Mouse (Mus musculus) hindbrain, embryonic 11.5 days (tissue): ENCODE measurements at regions not wholly inside any gene's neighbourhood (a gene's known extent, or its start where the extent isn't known, plus 50 kb on each side); places are given as distances from the start of the nearest gene placed in this dataset.

ENCODE experiments used
- ATAC-seq: fragments of 200-750 bp; cut with Nextera tagmentation; 2 replicates; pipeline ENCODE4 v1.8.0; 2017; ENCODE audit warnings: mild to moderate bottlenecking, moderate TSS enrichment, moderate library complexity; ENCODE audit not compliant: low FRiP score
- DNase-seq: peaks from one replicate; pipeline ENCODE4 v3.0.0-alpha.2; 2015; ENCODE audit warnings: low spot score
- H3K27ac ChIP-seq: fragments of 300-500 bp; sonication (generic); 2 replicates; pipeline ENCODE4 v1.5.1; 2014; ENCODE audit warnings: mild to moderate bottlenecking, low read depth, low read length
- H3K27me3 ChIP-seq: fragments of 300-500 bp; sonication (generic); 2 replicates; pipeline ENCODE4 v1.6.1; 2014; ENCODE audit warnings: mild to moderate bottlenecking, low read length, moderate library complexity, mixed read lengths; ENCODE audit not compliant: control insufficient read depth, insufficient read depth
- H3K36me3 ChIP-seq: fragments of 300-500 bp; sonication (generic); 2 replicates; pipeline ENCODE4 v1.6.1; 2014; ENCODE audit warnings: mild to moderate bottlenecking, low read length, moderate library complexity, mixed read lengths; ENCODE audit not compliant: control insufficient read depth, insufficient read depth
- H3K4me1 ChIP-seq: fragments of 300-500 bp; sonication (generic); replicated peaks from 2 replicates; pipeline ENCODE4 v1.6.1; 2014; ENCODE audit warnings: low read length, mixed read lengths; ENCODE audit not compliant: control insufficient read depth, insufficient read depth
- H3K4me2 ChIP-seq: fragments of 300-500 bp; sonication (generic); replicated peaks from 2 replicates; pipeline ENCODE4 v1.6.1; 2014; ENCODE audit warnings: mild to moderate bottlenecking, low read depth, low read length
- H3K4me3 ChIP-seq: fragments of 300-500 bp; sonication (generic); 2 replicates; pipeline ENCODE4 v1.5.1; 2014; ENCODE audit warnings: low read depth, low read length
- H3K9ac ChIP-seq: fragments of 300-500 bp; sonication (generic); 2 replicates; pipeline ENCODE4 v1.6.1; 2014; ENCODE audit warnings: low read depth, low read length
- H3K9me3 ChIP-seq: fragments of 300-500 bp; sonication (generic); 2 replicates; pipeline ENCODE4 v1.6.1; 2016; ENCODE audit warnings: low read length; ENCODE audit not compliant: control insufficient read depth
- WGBS: fragments of 180-500 bp; shearing (Covaris S2); extraction: QIAGEN DNeasy Blood & Tissue Kit; methylation state at CpG from one replicate; pipeline ENCODE4 v1.1.7; 2014; 5-methylcytosine and 5-hydroxymethylcytosine counted together

- Histone ChIP-seq H3K4me2 (no peak overlapping the region), H3K4me3 (no peak overlapping the region), H3K4me1 (no peaks in the 10 kb centered on the region), H3K9ac (no peak overlapping the region), H3K9me3 (no peaks in the 10 kb centered on the region), H3K36me3 (no peaks in the 10 kb centered on the region), H3K27me3 (no peaks in the 10 kb centered on the region), H3K27ac (no peak overlapping the region)
- whole genome bisulfite sequencing: 86% methylated on average over 8 of the region's 8 CpGs
- ATAC-seq (no peak), DNase-seq (no peak)
These were observed 416.0 kb upstream of the Slc35b3 start for GRCm38 (mm10) chr13:39376677-39377076.

GRCm38 (mm10) chr13:39376269-39376668 is 415.6 kb upstream of the Slc35b3 start:
- Histone ChIP-seq H3K9ac (no peak overlapping the region), H3K4me2 (no peak overlapping the region), H3K4me1 (no peaks in the 10 kb centered on the region), H3K9me3 (no peaks in the 10 kb centered on the region), H3K27ac (no peak overlapping the region), H3K36me3 (no peaks in the 10 kb centered on the region), H3K4me3 (no peak overlapping the region), H3K27me3 (no peaks in the 10 kb centered on the region)
- no peak for ATAC-seq
- WGBS: 89% methylated on average over 6 of the region's 6 CpGs
- DNase-seq: no peak

- H3K4me3 ChIP-seq: no peak overlapping the region
- no peak for ATAC-seq
- no peak for DNase-seq
- H3K9ac ChIP-seq: no peak overlapping the region
- H3K4me2 ChIP-seq: no peak overlapping the region
- 78% methylated on average over 3 of the region's 3 CpGs for WGBS
- no peaks in the 10 kb centered on the region for H3K4me1 ChIP-seq
- no peaks in the 10 kb centered on the region for H3K9me3 ChIP-seq
- no peaks in the 10 kb centered on the region for H3K36me3 ChIP-seq
- H3K27me3 ChIP-seq: no peaks in the 10 kb centered on the region
- no peak overlapping the region for H3K27ac ChIP-seq
These were observed 411.9 kb upstream of the Slc35b3 start for GRCm38 (mm10) chr13:39372565-39372964.

GRCm38 (mm10) chr13:39363637-39364036 is 403.0 kb upstream of the Slc35b3 start:
- DNase-seq: no peak
- no peak for ATAC-seq
- no peaks in the 10 kb centered on the region for H3K9me3 ChIP-seq
- H3K27ac ChIP-seq: no peak overlapping the region
- no peak overlapping the region for H3K4me3 ChIP-seq
- no peak overlapping the region for H3K9ac ChIP-seq
- no peaks in the 10 kb centered on the region for H3K36me3 ChIP-seq
- no peaks in the 10 kb centered on the region for H3K27me3 ChIP-seq
- no peaks in the 10 kb centered on the region for H3K4me1 ChIP-seq
- no peak overlapping the region for H3K4me2 ChIP-seq
- 66% methylated on average over 4 of the region's 4 CpGs for WGBS

- Histone ChIP-seq H3K27ac (no peak overlapping the region), H3K36me3 (no peaks in the 10 kb centered on the region), H3K4me2 (no peak overlapping the region), H3K4me1 (no peaks in the 10 kb centered on the region), H3K9ac (no peak overlapping the region), H3K9me3 (no peaks in the 10 kb centered on the region), H3K4me3 (no peak overlapping the region), H3K27me3 (no peaks in the 10 kb centered on the region)
- DNase-seq (no peak), ATAC-seq (no peak)
- WGBS: 86% methylated on average over 13 of the region's 13 CpGs
These were observed 401.9 kb upstream of the Slc35b3 start for GRCm38 (mm10) chr13:39362536-39362935.

- Histone ChIP-seq H3K27ac (no peak overlapping the region), H3K4me3 (no peak overlapping the region), H3K27me3 (no peaks in the 10 kb centered on the region), H3K4me1 (no peaks in the 10 kb centered on the region), H3K9me3 (no peaks in the 10 kb centered on the region), H3K4me2 (no peak overlapping the region), H3K9ac (no peak overlapping the region), H3K36me3 (no peaks in the 10 kb centered on the region)
- DNase-seq: no peak
- ATAC-seq: no peak
- WGBS: 75% methylated on average over 2 of the region's 2 CpGs
These were observed 390.9 kb upstream of the Slc35b3 start for GRCm38 (mm10) chr13:39351606-39352005.

GRCm38 (mm10) chr13:39350668-39351067 is 390.0 kb upstream of the Slc35b3 start:
- Histone ChIP-seq H3K9me3 (no peaks in the 10 kb centered on the region), H3K4me1 (no peaks in the 10 kb centered on the region), H3K9ac (no peak overlapping the region), H3K4me3 (no peak overlapping the region), H3K4me2 (no peak overlapping the region), H3K27me3 (no peaks in the 10 kb centered on the region), H3K36me3 (no peaks in the 10 kb centered on the region), H3K27ac (no peak overlapping the region)
- 79% methylated on average over 12 of the region's 12 CpGs for WGBS
- DNase-seq (peak; percentile 9), ATAC-seq (no peak)

- no peak for ATAC-seq
These were observed 387.1 kb upstream of the Slc35b3 start for GRCm38 (mm10) chr13:39347761-39348160.

GRCm38 (mm10) chr13:39334874-39335273 is 374.2 kb upstream of the Slc35b3 start:
- H3K9ac ChIP-seq: no peak overlapping the region
- 69% methylated on average over 7 of the region's 7 CpGs for WGBS
- DNase-seq (no peak), ATAC-seq (no peak)
- H3K36me3 ChIP-seq: no peaks in the 10 kb centered on the region
- H3K27me3 ChIP-seq: no peaks in the 10 kb centered on the region
- H3K9me3 ChIP-seq: no peaks in the 10 kb centered on the region
- no peaks in the 10 kb centered on the region for H3K4me1 ChIP-seq
- H3K4me2 ChIP-seq: no peak overlapping the region
- no peak overlapping the region for H3K27ac ChIP-seq
- no peak overlapping the region for H3K4me3 ChIP-seq

More at GRCm38 (mm10) chr13:39347761-39348160, 387.1 kb upstream of the Slc35b3 start:
- H3K4me1 ChIP-seq: no peaks in the 10 kb centered on the region
- 90% methylated on average over 6 of the region's 6 CpGs for WGBS
- H3K27ac ChIP-seq: no peak overlapping the region
- no peak overlapping the region for H3K4me2 ChIP-seq
- DNase-seq: no peak
- no peaks in the 10 kb centered on the region for H3K27me3 ChIP-seq
- H3K4me3 ChIP-seq: no peak overlapping the region
- H3K9me3 ChIP-seq: no peaks in the 10 kb centered on the region
- H3K36me3 ChIP-seq: no peaks in the 10 kb centered on the region
- no peak overlapping the region for H3K9ac ChIP-seq
